Mouse (Mus musculus) embryonic facial prominence, embryonic 10.5 days (tissue): ENCODE data around the gene Myo1a. TPM values are rescaled to one million over a fixed set of nuclear protein-coding genes. Genes with fewer than 3 reads are reported as not detected.
"Not testable (repeated sequence)": the region's sequence is repeated elsewhere in the genome, so short reads cannot be mapped to it uniquely, and the experiment has no call there.

Experiments used
- DNase-seq: peaks from one replicate; pipeline ENCODE4 v3.0.0-alpha.2; 2017; ENCODE audit warnings: low spot score
- H3K27ac ChIP-seq: fragments of 300-500 bp; sonication (generic); replicated peaks from 2 replicates; pipeline ENCODE4 v1.5.1; 2016; ENCODE audit warnings: mild to moderate bottlenecking
- H3K27me3 ChIP-seq: fragments of 300-500 bp; sonication (generic); replicated peaks from 2 replicates; pipeline ENCODE4 v1.6.1; 2016; ENCODE audit warnings: low read depth, mild to moderate bottlenecking; ENCODE audit not compliant: poor library complexity, severe bottlenecking
- H3K36me3 ChIP-seq: fragments of 300-500 bp; sonication (generic); replicated peaks from 2 replicates; pipeline ENCODE4 v1.6.1; 2016; ENCODE audit warnings: mild to moderate bottlenecking, moderate library complexity
- H3K4me1 ChIP-seq: fragments of 300-500 bp; sonication (generic); 2 replicates; pipeline ENCODE4 v1.6.1; 2016
- H3K4me3 ChIP-seq: fragments of 300-500 bp; sonication (generic); 2 replicates; pipeline ENCODE4 v1.5.1; 2016; ENCODE audit warnings: mild to moderate bottlenecking, moderate library complexity
- H3K9me3 ChIP-seq: fragments of 300-500 bp; sonication (generic); 2 replicates; pipeline ENCODE4 v1.6.1; 2016; ENCODE audit warnings: mild to moderate bottlenecking
- WGBS: fragments of 180-500 bp; shearing (Covaris S2); methylation state at CpG from one replicate; pipeline ENCODE4 v1.1.7; 2016; 5-methylcytosine and 5-hydroxymethylcytosine counted together
- polyA plus RNA-seq: library from polyadenylated mRNA; unstranded; fragments of >200 nt; fragmentation: Nextera tagmentation; extraction: Ambion mirVana; gene quantifications from 2 replicates; pipeline ENCODE4 v1.2.1, GENCODE M21; 2016

The Myo1a gene
- polyA plus RNA-seq, 1 experiment from 2014 or later: 0.71 TPM

DNA sequence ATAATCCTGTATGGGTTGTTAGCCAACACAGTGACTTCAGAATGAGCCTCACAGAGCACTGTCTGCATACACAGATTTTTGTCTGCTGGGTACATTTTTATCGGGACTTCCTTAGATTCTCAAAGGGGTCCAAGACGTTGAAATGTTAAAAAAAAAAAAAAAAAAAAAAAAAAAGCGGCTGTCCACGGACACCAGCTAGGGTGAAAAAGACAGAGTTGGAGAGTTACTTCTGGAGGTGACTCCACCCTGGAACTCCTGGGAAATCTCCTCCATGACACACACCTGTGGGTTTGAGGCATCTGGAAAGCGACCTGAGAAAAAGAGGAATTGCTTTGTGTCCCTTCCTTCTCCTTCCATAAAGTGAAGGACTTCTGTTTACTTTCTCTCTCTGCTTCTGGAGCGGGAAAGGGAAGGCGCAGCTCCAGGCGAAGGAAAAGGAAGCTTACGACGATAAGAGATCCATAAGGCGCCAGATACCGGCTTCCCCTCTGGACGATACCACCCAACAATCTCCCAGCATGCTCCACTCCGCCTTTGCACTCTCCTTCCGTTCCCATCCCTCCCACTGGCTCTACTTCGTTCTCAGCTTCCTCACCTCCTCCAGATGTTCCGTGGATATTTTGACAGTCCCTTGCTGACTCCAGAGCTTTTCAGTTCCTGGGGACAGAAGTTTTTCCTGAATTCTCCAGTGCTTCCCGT is 50.9 kb downstream of the Myo1a start:
- no peaks in the 10 kb centered on the region for H3K9me3 ChIP-seq
- H3K4me3 ChIP-seq: peak overlapping the region; percentile 32
- H3K27ac ChIP-seq: 0 out of 2 replicates have a peak overlapping the region, but pooled peaks have one; percentile 14
- peaks cover 10% of the 10 kb centered on the region for H3K4me1 ChIP-seq
- WGBS: 50% methylated on average over 18 of the region's 18 CpGs
- no peaks in the 10 kb centered on the region for H3K27me3 ChIP-seq
- no peaks in the 10 kb centered on the region for H3K36me3 ChIP-seq
- no peak for DNase-seq

DNA sequence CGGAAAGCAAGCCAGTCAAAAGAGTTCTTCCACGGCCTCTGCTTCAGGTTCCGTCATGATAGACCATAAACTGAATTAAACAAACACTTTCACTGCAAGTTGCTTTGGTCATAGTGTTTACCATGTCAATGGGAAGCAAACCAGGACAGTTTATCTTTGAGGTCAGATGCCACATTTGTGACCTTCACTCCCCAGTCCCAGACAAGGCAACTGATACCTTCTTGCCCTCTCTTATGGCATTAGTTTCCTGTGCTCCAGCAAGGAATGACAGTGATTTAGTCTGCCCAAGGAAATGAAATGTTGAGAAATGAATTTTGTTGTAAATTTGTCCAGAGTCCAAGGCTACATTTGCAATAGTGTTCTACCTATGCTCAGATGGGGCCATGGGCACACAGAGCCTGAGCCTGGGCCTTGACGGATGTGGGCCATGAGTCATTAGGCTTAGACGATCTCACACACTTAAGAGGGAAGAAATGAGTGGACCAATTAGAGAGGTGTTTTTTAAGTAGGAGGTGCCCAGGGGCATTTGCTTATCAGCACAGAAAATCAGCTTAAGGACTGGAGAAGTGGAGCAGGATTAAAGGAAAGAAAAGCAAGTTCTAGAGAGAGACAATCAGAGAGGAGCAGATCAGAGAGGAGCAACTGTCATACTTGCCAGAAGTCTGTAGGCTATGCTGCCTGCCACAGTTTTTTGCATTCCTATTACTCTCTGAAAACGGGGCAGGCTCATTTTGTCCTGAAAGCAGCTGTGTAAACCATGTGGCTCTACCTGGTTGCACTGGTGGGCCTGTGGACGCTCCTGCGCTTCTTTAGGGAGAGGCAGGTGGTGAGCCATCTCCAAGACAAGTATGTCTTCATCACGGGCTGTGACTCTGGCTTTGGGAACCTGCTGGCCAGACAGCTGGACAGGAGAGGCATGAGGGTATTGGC is 54.5 kb downstream of the Myo1a start, which contains the start of the genes Rdh1 and Rdh16f1:
Rdh1 (plus strand) TSS at position 541 of the 930 bp plus-strand sequence.
Rdh16f1 (plus strand) TSS at position 607 of the 930 bp plus-strand sequence.
- H3K9me3 ChIP-seq: no peaks in the 10 kb centered on the region
- no peaks in the 10 kb centered on the region for H3K27me3 ChIP-seq
- no peak for DNase-seq
- peaks cover 6% of the 10 kb centered on the region; the same call in 1 of the 2 replicates for H3K4me1 ChIP-seq
- H3K36me3 ChIP-seq: no peaks in the 10 kb centered on the region
- no peak within 1 kb of the TSS for H3K27ac ChIP-seq
- WGBS: 71% methylated on average over 9 of the region's 9 CpGs
- H3K4me3 ChIP-seq: no peak within 1 kb of the TSS

DNA sequence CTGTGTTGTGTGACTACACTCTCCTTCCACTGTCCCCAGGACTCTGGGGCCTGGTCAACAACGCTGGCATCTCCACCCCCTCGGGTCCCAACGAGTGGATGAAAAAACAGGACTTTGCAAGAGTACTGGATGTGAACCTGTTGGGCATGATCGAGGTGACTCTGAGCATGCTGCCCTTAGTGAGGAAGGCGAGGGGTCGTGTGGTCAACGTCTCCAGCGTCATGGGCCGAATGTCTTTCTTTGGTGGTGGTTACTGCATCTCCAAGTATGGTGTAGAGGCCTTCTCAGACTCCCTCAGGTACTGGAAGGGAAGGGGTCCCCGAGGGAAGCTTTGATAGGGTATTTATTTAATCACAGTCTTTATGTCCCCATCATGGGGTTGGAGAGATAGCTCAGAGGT is 58.0 kb downstream of the Myo1a start:
- not testable (repeated sequence) for H3K27me3 ChIP-seq, H3K4me1 ChIP-seq, H3K36me3 ChIP-seq, H3K9me3 ChIP-seq, H3K27ac ChIP-seq, DNase-seq, H3K4me3 ChIP-seq
- 89% methylated on average over 10 of the region's 10 CpGs for WGBS

DNA sequence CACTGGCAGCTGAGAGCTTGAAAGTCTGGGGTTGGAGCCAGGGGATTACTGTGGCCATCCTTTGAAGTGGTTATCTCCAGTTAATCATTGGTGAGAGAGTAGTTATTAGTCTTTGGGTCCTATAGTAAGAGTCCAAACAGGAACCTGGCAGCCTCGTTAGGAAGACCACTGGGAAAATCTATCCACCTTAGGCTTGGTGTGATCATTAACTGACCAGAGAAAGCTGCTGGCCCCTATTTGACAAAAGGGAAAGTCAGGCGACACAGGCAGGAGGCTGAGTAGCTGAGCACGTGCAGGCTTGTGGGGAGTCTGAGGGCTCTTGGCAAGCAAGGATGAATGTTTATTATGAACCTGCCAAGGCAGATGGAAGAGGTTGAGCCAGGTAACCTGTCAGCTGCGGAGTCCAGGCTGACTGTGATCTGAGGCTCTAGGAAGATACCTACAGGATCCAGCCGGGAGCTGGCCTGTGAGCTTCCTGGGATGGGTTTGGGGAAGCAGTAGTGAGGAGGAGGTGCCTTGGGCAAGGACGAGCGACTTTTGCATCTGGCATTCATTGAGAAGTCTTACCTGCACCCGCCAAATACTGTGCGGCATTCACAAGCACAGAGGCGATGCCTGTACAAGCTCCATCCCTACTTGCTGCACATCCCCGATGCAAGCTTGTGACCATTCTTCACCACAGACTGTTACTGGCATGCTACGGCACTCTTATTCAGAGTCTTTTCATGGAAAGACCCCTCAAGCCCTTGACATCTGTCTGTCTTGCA is 59.1 kb downstream of the Myo1a start:
- H3K4me1 ChIP-seq: no peaks in the 10 kb centered on the region
- DNase-seq: no peak
- WGBS: 70% methylated on average over 12 of the region's 12 CpGs
- H3K9me3 ChIP-seq: no peaks in the 10 kb centered on the region
- no peak overlapping the region for H3K27ac ChIP-seq
- H3K36me3 ChIP-seq: no peaks in the 10 kb centered on the region
- H3K27me3 ChIP-seq: no peaks in the 10 kb centered on the region
- no peak overlapping the region for H3K4me3 ChIP-seq

DNA sequence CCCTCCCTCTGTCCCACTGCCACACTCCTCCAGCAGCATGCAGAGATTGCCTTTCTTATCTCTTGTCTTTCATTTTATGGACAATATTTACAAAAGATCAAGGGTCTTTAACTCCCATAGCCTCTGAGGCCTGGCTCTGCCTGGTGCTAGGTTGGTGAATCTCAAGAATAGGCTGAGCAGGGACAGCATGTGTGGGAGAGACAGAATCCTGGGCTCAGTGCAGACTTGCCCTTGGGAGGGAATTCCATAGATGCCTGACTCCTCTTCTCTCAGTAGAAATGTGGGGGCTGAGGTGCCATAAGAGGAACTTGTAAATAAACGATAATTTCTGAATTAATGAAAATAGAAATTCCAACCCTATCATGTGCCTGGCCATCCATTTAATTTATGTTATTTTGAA is 61.6 kb downstream of the Myo1a start:
- 82% methylated on average over 1 of the region's 1 CpGs for WGBS
- Histone ChIP-seq H3K9me3 (no peaks in the 10 kb centered on the region), H3K27me3 (no peaks in the 10 kb centered on the region), H3K4me1 (no peaks in the 10 kb centered on the region), H3K36me3 (no peaks in the 10 kb centered on the region), H3K4me3 (no peak overlapping the region), H3K27ac (no peak overlapping the region)
- no peak for DNase-seq

Other genes with a start within 250 kb of the Myo1a start
- gene Stac3, start 203.5 kb upstream of the Myo1a start, polyA plus RNA-seq: 0.57 and 0.58 TPM in 2 replicates
- gene Ndufa4l2, start 190.2 kb upstream of the Myo1a start, polyA plus RNA-seq: 2.2 and 4.5 TPM in 2 replicates
- 110 and 129 TPM in 2 replicates for gene Shmt2, start 182.7 kb upstream of the Myo1a start, polyA plus RNA-seq
- gene Nxph4, start 170.6 kb upstream of the Myo1a start, polyA plus RNA-seq: 5.2 and 9.7 TPM in 2 replicates
- gene Lrp1, start 84.0 kb upstream of the Myo1a start, polyA plus RNA-seq: 66.6 and 70.6 TPM in 2 replicates
- 10.4 and 11.5 TPM in 2 replicates for gene Stat6, start 62.2 kb upstream of the Myo1a start, polyA plus RNA-seq
- gene Nemp1, start 38.3 kb upstream of the Myo1a start, polyA plus RNA-seq: 10.0 and 10.7 TPM in 2 replicates
- gene Nab2, start 36.6 kb upstream of the Myo1a start, polyA plus RNA-seq: 11.6 and 12.1 TPM in 2 replicates
- gene Tac2, start 19.3 kb downstream of the Myo1a start, polyA plus RNA-seq: 1.5 and 2.0 TPM in 2 replicates
- gene Zbtb39, start 34.4 kb downstream of the Myo1a start, polyA plus RNA-seq: 5.3 and 5.4 TPM in 2 replicates
- 0.46 and 0.53 TPM in 2 replicates for gene Gpr182, start 46.6 kb downstream of the Myo1a start, polyA plus RNA-seq
- 0.07 and 0.08 TPM in 2 replicates for gene Rdh1, start 54.6 kb downstream of the Myo1a start, polyA plus RNA-seq
- gene Rdh16f1, start 54.6 kb downstream of the Myo1a start, polyA plus RNA-seq: 0.15 and 0.17 TPM in 2 replicates
- gene Rdh9, start 71.2 kb downstream of the Myo1a start, polyA plus RNA-seq: not detected in 2 replicates
- not detected in 2 replicates for gene Rdh16, start 96.0 kb downstream of the Myo1a start, polyA plus RNA-seq
- gene Rdh19, start 144.8 kb downstream of the Myo1a start, polyA plus RNA-seq: not detected in 2 replicates
- gene Rdh16f2, start 161.3 kb downstream of the Myo1a start, polyA plus RNA-seq: not detected in 2 replicates
- not detected in 2 replicates for gene Rdh7, start 183.6 kb downstream of the Myo1a start, polyA plus RNA-seq
- gene Sdr9c7, start 193.3 kb downstream of the Myo1a start, polyA plus RNA-seq: not detected in 2 replicates